Mouse (Mus musculus): ENCODE data around the gene Pole3. TPM values are rescaled to one million over a fixed set of nuclear protein-coding genes. Genes with fewer than 3 reads are reported as not detected.

The Pole3 gene
- polyA plus RNA-seq (2017; shearing (Covaris generic)): 29.6 TPM

GRCm38 (mm10) chr4:62524651-62525488, at the start of gene Pole3, which contains the start of gene 4933430I17Rik:
Pole3 (minus strand) TSS chr4:62525068.
4933430I17Rik (plus strand) TSS chr4:62525369.

DNA sequence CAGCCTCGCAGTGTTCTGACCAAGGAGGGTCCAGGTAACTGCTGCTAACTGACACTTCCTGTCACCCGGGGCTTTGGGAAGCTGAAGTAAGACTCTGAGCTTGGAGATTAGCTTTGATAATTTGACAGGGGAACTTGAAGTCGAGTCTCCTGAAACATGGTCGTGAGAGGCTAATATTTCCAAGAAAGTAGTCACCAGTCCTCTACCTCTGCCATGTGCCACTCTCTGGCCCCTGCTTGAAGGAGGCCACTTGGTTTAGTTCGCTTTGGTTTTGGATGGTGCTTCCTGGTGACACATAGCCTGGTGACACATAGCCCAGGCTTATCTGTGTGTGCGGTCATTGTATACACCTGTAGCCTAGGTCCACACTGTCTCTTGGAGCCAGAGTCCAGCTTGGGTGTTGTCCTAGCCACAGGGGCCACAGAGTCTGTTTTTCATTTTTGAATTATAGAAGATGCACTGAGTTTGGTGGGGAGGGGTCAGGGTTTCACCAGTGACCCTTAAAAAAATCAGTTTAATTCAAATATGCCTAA, 35.0 kb upstream of the Pole3 start, which contains the start of gene Rgs3:
Gene Rgs3, plus strand, starts transcription at position 51 of the 533 bp plus-strand sequence.

DNA sequence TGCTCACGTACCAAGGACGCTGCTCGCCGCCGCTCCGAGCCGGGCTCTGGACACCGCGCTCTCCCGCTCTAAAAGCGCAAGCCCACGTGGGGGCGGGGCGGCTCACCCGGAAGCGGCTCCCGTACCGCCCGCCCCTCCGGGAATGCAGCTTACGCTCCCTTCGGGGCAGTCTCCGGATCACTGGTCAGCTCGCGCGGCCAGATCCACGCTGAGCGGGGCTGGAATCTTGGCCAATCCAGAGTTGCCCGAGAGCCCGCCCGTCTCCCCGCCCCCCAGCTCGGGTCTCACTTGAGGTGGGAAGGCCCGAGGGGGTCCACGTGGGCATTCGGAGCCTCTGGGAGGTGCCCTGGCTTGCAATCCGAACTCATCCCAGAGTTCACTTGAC, 5.0 kb downstream of the Pole3 start, which contains the start of gene Alad:
Gene Alad, minus strand, starts transcription at position 70 of the 385 bp plus-strand sequence.

GRCm38 (mm10) chr4:62503374-62503970, 21.4 kb downstream of the Pole3 start, which contains the start of gene Hdhd3:
Hdhd3 (minus strand) TSS chr4:62503467.

DNA sequence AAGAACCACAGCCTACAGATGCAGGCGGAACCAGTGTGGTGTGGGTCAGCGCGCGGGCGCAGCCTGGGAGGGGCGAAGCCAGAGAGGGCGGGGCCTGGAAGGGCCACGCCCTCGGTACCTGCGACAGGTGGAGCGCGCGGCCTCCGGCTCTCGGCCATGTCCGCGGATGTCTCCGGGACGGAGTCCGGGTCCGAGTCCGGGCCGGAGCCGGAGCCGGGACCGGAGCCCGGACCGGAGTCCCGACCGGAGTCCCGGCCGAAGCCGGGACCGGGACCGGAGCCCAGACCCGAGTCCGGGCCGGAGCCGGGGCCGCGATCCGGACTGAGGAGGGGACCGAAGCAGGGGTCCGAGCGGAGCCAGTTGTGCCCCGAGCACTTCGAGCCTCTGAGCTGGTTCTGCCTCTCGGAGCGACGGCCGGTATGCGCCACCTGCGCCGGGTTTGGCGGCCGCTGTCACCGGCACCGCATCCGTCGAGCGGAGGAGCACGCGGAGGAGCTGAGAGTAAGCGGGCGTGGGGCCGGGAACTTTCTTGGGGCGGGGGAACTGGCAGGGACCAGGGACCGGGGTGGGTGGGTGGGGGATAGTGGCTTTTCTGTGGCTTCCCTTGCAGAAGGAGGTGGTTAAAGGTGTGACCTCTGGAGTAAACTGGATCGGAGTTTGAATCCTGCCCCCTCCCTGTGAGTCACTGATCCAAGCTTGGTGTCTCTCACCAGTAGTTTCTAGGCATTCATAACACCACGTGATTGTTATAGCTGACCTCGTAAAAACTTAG, 44.7 kb downstream of the Pole3 start, which contains the start of gene Bspry:
Gene Bspry, plus strand, starts transcription at position 117 of the 772 bp plus-strand sequence.

Other genes with a start within 250 kb of the Pole3 start
- gene Fkbp15, start 164.5 kb downstream of the Pole3 start, polyA plus RNA-seq (2017; shearing (Covaris generic)): 73.0 TPM
- 10.4 TPM for gene Slc31a1, start 164.3 kb downstream of the Pole3 start, polyA plus RNA-seq (2017; shearing (Covaris generic))
- 115 TPM for gene Cdc26, start 116.4 kb downstream of the Pole3 start, polyA plus RNA-seq (2017; shearing (Covaris generic))
- 29.7 TPM for gene Prpf4, start 116.3 kb downstream of the Pole3 start, polyA plus RNA-seq (2017; shearing (Covaris generic))
- gene Rnf183, start 89.8 kb downstream of the Pole3 start, polyA plus RNA-seq (2017; shearing (Covaris generic)): not detected
- 0.60 TPM for gene Wdr31, start 54.2 kb downstream of the Pole3 start, polyA plus RNA-seq (2017; shearing (Covaris generic))
- 1.5 TPM for gene Bspry, start 45.0 kb downstream of the Pole3 start, polyA plus RNA-seq (2017; shearing (Covaris generic))
- gene Hdhd3, start 21.6 kb downstream of the Pole3 start, polyA plus RNA-seq (2017; shearing (Covaris generic)): 0.99 TPM
- 62.5 TPM for gene Alad, start 5.2 kb downstream of the Pole3 start, polyA plus RNA-seq (2017; shearing (Covaris generic))
- 0.25 TPM for gene 4933430I17Rik, start 301 bp upstream of the Pole3 start, polyA plus RNA-seq (2017; shearing (Covaris generic))
- gene Rgs3, start 34.8 kb upstream of the Pole3 start, polyA plus RNA-seq (2017; shearing (Covaris generic)): 94.0 TPM

All from CD4-positive, CD25-positive, alpha-beta regulatory T cell, adult 9 weeks (primary cell).